Mouse (Mus musculus) layer of hippocampus, postnatal 36 days (tissue): ENCODE results near the gene Olfr202. TPM values are rescaled to one million over a fixed set of nuclear protein-coding genes. Genes with fewer than 3 reads are reported as not detected.
"Not testable (repeated sequence)": the region's sequence is repeated elsewhere in the genome, so short reads cannot be mapped to it uniquely, and the experiment has no call there.

ENCODE experiments used
- DNase-seq, 2 experiments: peaks; one replicate each; pipeline ENCODE4 v3.0.0; 2022
- total RNA-seq, 2 experiments: library from RNA; stranded (reverse); gene quantifications; 2 replicates each; pipeline ENCODE4 v1.2.3; 2021

Gene Olfr202
- not detected for total RNA-seq

GRCm38 (mm10) chr16:59286693-59287092, at the start of gene Olfr202:
Olfr202 (minus strand) TSS chr16:59286793.
- DNase-seq, result no peak

- no peak for DNase-seq
These were observed 44.4 kb upstream of the Olfr202 start, which contains the start of gene Olfr205 for GRCm38 (mm10) chr16:59331038-59331437. Olfr205 (minus strand) TSS chr16:59331138.

- not testable (repeated sequence) for DNase-seq
These were observed 36.7 kb upstream of the Olfr202 start for GRCm38 (mm10) chr16:59323262-59323661.

GRCm38 (mm10) chr16:59318148-59318547, 31.6 kb upstream of the Olfr202 start, which contains the start of gene Olfr204:
Olfr204 (minus strand) TSS chr16:59318248.
- no peak for DNase-seq

GRCm38 (mm10) chr16:59298581-59298980, 12.0 kb upstream of the Olfr202 start, which contains the start of gene Olfr203:
Olfr203 (plus strand) TSS chr16:59298881.
- DNase-seq, result no peak

- DNase-seq, result not testable (repeated sequence)
These were observed 983 bp upstream of the Olfr202 start for GRCm38 (mm10) chr16:59287576-59287975.

GRCm38 (mm10) chr16:59283476-59283875, 3.1 kb downstream of the Olfr202 start:
- DNase-seq, result no peak

GRCm38 (mm10) chr16:59280542-59280941, 6.1 kb downstream of the Olfr202 start:
- no peak for DNase-seq

GRCm38 (mm10) chr16:59272532-59272931, 14.1 kb downstream of the Olfr202 start, which contains the start of gene Olfr201:
Olfr201 (minus strand) TSS chr16:59272632.
- DNase-seq, result not testable (repeated sequence)

GRCm38 (mm10) chr16:59269097-59269496, 17.5 kb downstream of the Olfr202 start:
- not testable (repeated sequence) for DNase-seq

- DNase-seq, result no peak
These were observed 36.9 kb downstream of the Olfr202 start for GRCm38 (mm10) chr16:59249684-59250083.

Other genes starting within 250 kb of the Olfr202 start
- not detected for gene Olfr187, start 247.0 kb downstream of the Olfr202 start, total RNA-seq
- not detected for gene Olfr190, start 208.8 kb downstream of the Olfr202 start, total RNA-seq
- gene Olfr191, start 197.0 kb downstream of the Olfr202 start, total RNA-seq, result not detected
- gene Olfr193, start 174.9 kb downstream of the Olfr202 start, total RNA-seq, result not detected
- gene Olfr194, start 165.7 kb downstream of the Olfr202 start, total RNA-seq, result not detected
- not detected for gene Olfr195, start 139.7 kb downstream of the Olfr202 start, total RNA-seq
- gene Olfr196, start 116.3 kb downstream of the Olfr202 start, total RNA-seq, result not detected
- not detected for gene Olfr198, start 83.3 kb downstream of the Olfr202 start, total RNA-seq
- not detected for gene Olfr199, start 67.0 kb downstream of the Olfr202 start, total RNA-seq
- gene Olfr201, start 14.2 kb downstream of the Olfr202 start, total RNA-seq, result not detected
- not detected for gene Olfr203, start 12.1 kb upstream of the Olfr202 start, total RNA-seq
- gene Olfr204, start 31.5 kb upstream of the Olfr202 start, total RNA-seq, result under 1 TPM; 0.05 to 0.08 TPM
- gene Olfr205, start 44.3 kb upstream of the Olfr202 start, total RNA-seq, result not detected
- not detected for gene Olfr206, start 62.5 kb upstream of the Olfr202 start, total RNA-seq
- gene Olfr209, start 77.2 kb upstream of the Olfr202 start, total RNA-seq, result not detected
- not detected for gene Gabrr3, start 120.5 kb upstream of the Olfr202 start, total RNA-seq
- 10 to 100 TPM; 16.8 to 17.1 TPM for gene Riox2, start 185.0 kb upstream of the Olfr202 start, total RNA-seq